Comparison of ENCODE assay signal across 9 mouse cellular contexts in genomic region chrX:165326939-165327698, GRCm38 (mm10). TPM values are rescaled to one million over a fixed set of nuclear protein-coding genes. Genes with fewer than 3 reads are reported as not detected.
DNase-seq lines count a peak whose midpoint lies in the region; ATAC-seq lines count a peak whose summit lies in the region.
"Had no signal": no experiment of that assay in that cellular context is flagged by ENCODE, and none has a peak within 500 bp of the region (broad histone marks: within the 10 kb centered on the region; RNA-seq: fewer than 3 reads in every experiment).

Glra2 (minus strand) TSS chrX:165327393.

- no peaks in the 10 kb centered on the region for H3K4me1 ChIP-seq in lung, embryonic 16.5 days (replicated peaks; ENCODE audit: control insufficient read depth, insufficient read depth, low read length)
- no peaks in the 10 kb centered on the region for H3K4me1 ChIP-seq in forebrain, embryonic 16.5 days (replicated peaks; ENCODE audit: control insufficient read depth, insufficient read depth, low read length)
- H3K4me1 ChIP-seq in neural tube, embryonic 11.5 days (ENCODE audit: control insufficient read depth, insufficient read depth, low read length) = no peaks in the 10 kb centered on the region

- no peaks in the 10 kb centered on the region for H3K9me3 ChIP-seq in lung, embryonic 16.5 days (ENCODE audit: control insufficient read depth, low read length)
- H3K9me3 ChIP-seq in forebrain, embryonic 16.5 days (ENCODE audit: control insufficient read depth, low read length) = no peaks in the 10 kb centered on the region
- H3K9me3 ChIP-seq in neural tube, embryonic 11.5 days (ENCODE audit: control insufficient read depth, low read length) = no peaks in the 10 kb centered on the region

- no peaks in the 10 kb centered on the region for H3K36me3 ChIP-seq in lung, embryonic 16.5 days (ENCODE audit: control insufficient read depth, insufficient read depth, low read length)
- H3K36me3 ChIP-seq in forebrain, embryonic 16.5 days (ENCODE audit: control insufficient read depth, insufficient read depth) = no peaks in the 10 kb centered on the region
- H3K36me3 ChIP-seq in neural tube, embryonic 11.5 days (ENCODE audit: control insufficient read depth, insufficient read depth, low read length) = no peaks in the 10 kb centered on the region

- H3K27ac ChIP-seq in lung, embryonic 16.5 days (ENCODE audit: low read length) = no peak within 1 kb of the TSS
- peak within 1 kb of the TSS; percentile 44; the same call in 1 of the 2 replicates for H3K27ac ChIP-seq in forebrain, embryonic 16.5 days (ENCODE audit: low read length)
- no peak within 1 kb of the TSS for H3K27ac ChIP-seq in neural tube, embryonic 11.5 days (ENCODE audit: low read depth, low read length)

- DNase-seq in adrenal gland, adult (ENCODE audit: inconsistent age in 2 of 2, low spot score in 1 of 2) = peak; percentile 5 to 60
- DNase-seq in adrenal gland, adult 8-10 months = no peak
- DNase-seq in lung, adult 18-20 months = no peak
- DNase-seq in layer of hippocampus, postnatal 36 days = peak; percentile 4 to 6
- peak; percentile 58 for DNase-seq in neural tube, embryonic 11.5 days (ENCODE audit: low spot score)

- no peak within 1 kb of the TSS for H3K4me3 ChIP-seq in lung, embryonic 16.5 days (ENCODE audit: low read length)
- H3K4me3 ChIP-seq in forebrain, embryonic 16.5 days (replicated peaks; ENCODE audit: low read length) = peak within 1 kb of the TSS; percentile 42
- H3K4me3 ChIP-seq in neural tube, embryonic 11.5 days (ENCODE audit: low read depth, low read length) = 0 out of 2 replicates have a peak within 1 kb of the TSS, but pooled peaks have one; percentile 2

- no peak for ATAC-seq in lung, embryonic 16.5 days (ENCODE audit: low read depth)
- peak; percentile 85 for ATAC-seq in forebrain, embryonic 16.5 days
- ATAC-seq in neural tube, embryonic 11.5 days (ENCODE audit: insufficient read depth, low FRiP score, low TSS enrichment) = peak; percentile 60; the same call in 1 of the 2 replicates
- ATAC-seq in erythroblast, adult 5-6 weeks (replicated peaks; ENCODE audit: low FRiP score, poor library complexity, severe bottlenecking) = no peak

- H3K4me2 ChIP-seq in lung, embryonic 16.5 days (ENCODE audit: low read depth, low read length) = peak within 1 kb of the TSS; percentile 39
- peak within 1 kb of the TSS; percentile 69 for H3K4me2 ChIP-seq in forebrain, embryonic 16.5 days (ENCODE audit: low read length)
- H3K4me2 ChIP-seq in neural tube, embryonic 11.5 days (ENCODE audit: low read depth) = peak within 1 kb of the TSS; percentile 25

- no peak within 1 kb of the TSS for H3K9ac ChIP-seq in lung, embryonic 16.5 days (ENCODE audit: low read length)
- peak within 1 kb of the TSS; percentile 46 for H3K9ac ChIP-seq in forebrain, embryonic 16.5 days (replicated peaks; ENCODE audit: low read depth, low read length)
- H3K9ac ChIP-seq in neural tube, embryonic 11.5 days (ENCODE audit: low read length) = no peak within 1 kb of the TSS

- WGBS in lung, embryonic 16.5 days = 11% methylated on average over 12 of the region's 12 CpGs
- whole genome bisulfite sequencing in forebrain, embryonic 16.5 days = 11% methylated on average over 12 of the region's 12 CpGs
- WGBS in neural tube, embryonic 11.5 days = 15% methylated on average over 12 of the region's 12 CpGs

- H3K27me3 ChIP-seq in lung, embryonic 16.5 days (ENCODE audit: control insufficient read depth, insufficient read depth, low read depth, low read length) = no peaks in the 10 kb centered on the region
- H3K27me3 ChIP-seq in forebrain, embryonic 16.5 days (replicated peaks; ENCODE audit: control insufficient read depth, insufficient read depth, low read length) = no peaks in the 10 kb centered on the region
- H3K27me3 ChIP-seq in neural tube, embryonic 11.5 days (ENCODE audit: control insufficient read depth, insufficient read depth, low read length) = no peaks in the 10 kb centered on the region

RNA-seq across cellular contexts. Expression of gene Glra2, which starts in this region (rescaled TPM):
- not detected for total RNA-seq in adrenal gland, adult 8-10 months (2022)
- 0.23 TPM in 1 of 2 replicates, not detected in the other for polyA plus RNA-seq in lung, embryonic 16.5 days (2015; fragmentation: Nextera tagmentation; extraction: Ambion mirVana)
- polyA plus RNA-seq in forebrain, embryonic 16.5 days (2015; fragmentation: Nextera tagmentation; extraction: Ambion mirVana) = 39.2 and 47.2 TPM in 2 replicates
- 1 to 10 TPM; 7.9 to 8.0 TPM for total RNA-seq in layer of hippocampus, postnatal 36 days (2021)
- 1.1 and 1.2 TPM in 2 replicates for polyA plus RNA-seq in neural tube, embryonic 11.5 days (2014; fragmentation: Nextera tagmentation; extraction: Ambion mirVana)
- not detected in 2 replicates for total RNA-seq in erythroblast, adult 5-6 weeks (2015; ENCODE audit: low replicate concordance)
- total RNA-seq in erythroblast, adult 5-6 weeks (2017; ENCODE audit: low replicate concordance) = not detected in 2 replicates
- polyA plus RNA-seq: gonadal fat pad, adult 2 months had no signal

Comparison
In these comparisons a context has a peak if more than half of its experiments do, and no peak if none do; other contexts are left out.
1. RNA of gene Glra2 (total RNA-seq): 7.9 to 8.0 TPM in layer of hippocampus, postnatal 36 days; not detected in adrenal gland, adult 8-10 months and not detected in erythroblast, adult 5-6 weeks; every median in the first group is over 4 times any median in the second.
2. RNA of gene Glra2 (polyA plus RNA-seq): 39.2 to 47.2 TPM in forebrain, embryonic 16.5 days; 1.1 to 1.2 TPM in neural tube, embryonic 11.5 days and 0.23 TPM in lung, embryonic 16.5 days; every median in the first group is over 10 times any median in the second.
3. DNase-seq: peak in adrenal gland, adult (2 of 2), layer of hippocampus, postnatal 36 days (2 of 2) and neural tube, embryonic 11.5 days (single experiment); none in adrenal gland, adult 8-10 months (single experiment) and lung, adult 18-20 months (0 of 2).
4. ATAC-seq: peak in forebrain, embryonic 16.5 days (single experiment) and neural tube, embryonic 11.5 days (single experiment); none in lung, embryonic 16.5 days (single experiment) and erythroblast, adult 5-6 weeks (single experiment).
5. Peak in every context shown above with its lines, with median percentiles within 50 percentile points of each other: H3K4me2 ChIP-seq.